Mouse (Mus musculus) left cerebral cortex, adult 8-10 months (tissue): Measurements from ENCODE around the gene Iqcn. TPM values are rescaled to one million over a fixed set of nuclear protein-coding genes. Genes with fewer than 3 reads are reported as not detected.

Experiments
- DNase-seq, 2 experiments: peaks; one replicate each; pipeline ENCODE4 v3.0.0; 2022; ENCODE audit warnings: low spot score in 2 of 2
- total RNA-seq, 4 experiments: library from RNA; stranded (reverse); gene quantifications; 2 replicates each; pipeline ENCODE4 v1.2.4; 2022

Iqcn gene
- total RNA-seq, 4 experiments from 2014 or later: 0.07 TPM; not detected in 3

- DNase-seq: no peak
Measured at GRCm38 (mm10) chr8:70726721-70727120, 23.5 kb downstream of the Iqcn start.

GRCm38 (mm10) chr8:70729808-70730475 is 26.7 kb downstream of the Iqcn start:
- DNase-seq: no peak

- DNase-seq: no peak
Measured at GRCm38 (mm10) chr8:70730956-70731355, 27.7 kb downstream of the Iqcn start.

GRCm38 (mm10) chr8:70737705-70738104 is 34.4 kb downstream of the Iqcn start:
- DNase-seq: no peak

GRCm38 (mm10) chr8:70738211-70738610 is 35.0 kb downstream of the Iqcn start:
- no peak for DNase-seq

GRCm38 (mm10) chr8:70741661-70742060 is 38.4 kb downstream of the Iqcn start:
- no peak for DNase-seq

GRCm38 (mm10) chr8:70742176-70742575 is 38.9 kb downstream of the Iqcn start:
- no peak for DNase-seq

- no peak for DNase-seq
Measured at GRCm38 (mm10) chr8:70742981-70743655, 39.9 kb downstream of the Iqcn start.

- DNase-seq: peak in 1 of 2 experiments; percentile 20
Measured at GRCm38 (mm10) chr8:70743656-70744590, 40.7 kb downstream of the Iqcn start.

- DNase-seq: peak in 1 of 2 experiments; percentile 10
Measured at GRCm38 (mm10) chr8:70744806-70745205, 41.5 kb downstream of the Iqcn start.

- DNase-seq: no peak
Measured at GRCm38 (mm10) chr8:70745691-70746220, 42.5 kb downstream of the Iqcn start.

GRCm38 (mm10) chr8:70746676-70747075 is 43.4 kb downstream of the Iqcn start:
- no peak for DNase-seq

- peak in 1 of 2 experiments; percentile 22 for DNase-seq
Measured at GRCm38 (mm10) chr8:70747211-70747890, 44.1 kb downstream of the Iqcn start.

- DNase-seq: peak in 1 of 2 experiments; percentile 14
Measured at GRCm38 (mm10) chr8:70748246-70749096, 45.2 kb downstream of the Iqcn start.

GRCm38 (mm10) chr8:70749097-70749674 is 45.9 kb downstream of the Iqcn start:
- DNase-seq: peak in 1 of 2 experiments; percentile 16

GRCm38 (mm10) chr8:70750128-70750680 is 46.9 kb downstream of the Iqcn start:
- DNase-seq: peak in 1 of 2 experiments; percentile 50

- peak; percentile 48 to 60 for DNase-seq
Measured at GRCm38 (mm10) chr8:70752000-70752764, 48.9 kb downstream of the Iqcn start.

- peak; percentile 72 to 87 for DNase-seq
Measured at GRCm38 (mm10) chr8:70753151-70753550, 49.9 kb downstream of the Iqcn start.
